Mouse (Mus musculus): ENCODE measurements at regions not wholly inside any gene's neighbourhood (a gene's known extent, or its start where the extent isn't known, plus 50 kb on each side); places are given as distances from the start of the nearest gene placed in this dataset.

- no peak for DNase-seq (ENCODE audit: low spot score)
These were observed 53.5 kb upstream of the Ercc6l2 start for GRCm38 (mm10) chr13:63761542-63761941.

Data from heart, adult 8-10 months (tissue).